Mouse (Mus musculus): ENCODE measurements at regions not wholly inside any gene's neighbourhood (a gene's known extent, or its start where the extent isn't known, plus 50 kb on each side); places are given as distances from the start of the nearest gene placed in this dataset.
"Not testable (repeated sequence)": the region's sequence is repeated elsewhere in the genome, so short reads cannot be mapped to it uniquely, and the experiment has no call there.

GRCm38 (mm10) chr2:108825981-108826380 lies 454.6 kb upstream of the Kif18a start:
- H3K27me3 ChIP-seq (ENCODE audit: insufficient read depth, low read length), result no peaks in the 10 kb centered on the region
- TF ChIP-seq CTCF (conservative IDR thresholded peaks at IDR 0.05; ENCODE audit: low read length) (no peak), NANOG (IDR thresholded peaks at IDR 0.05; ENCODE audit: borderline replicate concordance, low read length) (no peak), POU5F1 (IDR thresholded peaks at IDR 0.05; ENCODE audit: borderline replicate concordance, low read length) (no peak)
- no peak overlapping the region for H3K4me3 ChIP-seq (replicated peaks; ENCODE audit: low read length)
- no peaks in the 10 kb centered on the region for H3K4me1 ChIP-seq (replicated peaks; ENCODE audit: low read depth, low read length)
- H3K36me3 ChIP-seq (ENCODE audit: insufficient read depth, low read length), result no peaks in the 10 kb centered on the region
- H3K9me3 ChIP-seq (ENCODE audit: low read length), result no peaks in the 10 kb centered on the region

DNA sequence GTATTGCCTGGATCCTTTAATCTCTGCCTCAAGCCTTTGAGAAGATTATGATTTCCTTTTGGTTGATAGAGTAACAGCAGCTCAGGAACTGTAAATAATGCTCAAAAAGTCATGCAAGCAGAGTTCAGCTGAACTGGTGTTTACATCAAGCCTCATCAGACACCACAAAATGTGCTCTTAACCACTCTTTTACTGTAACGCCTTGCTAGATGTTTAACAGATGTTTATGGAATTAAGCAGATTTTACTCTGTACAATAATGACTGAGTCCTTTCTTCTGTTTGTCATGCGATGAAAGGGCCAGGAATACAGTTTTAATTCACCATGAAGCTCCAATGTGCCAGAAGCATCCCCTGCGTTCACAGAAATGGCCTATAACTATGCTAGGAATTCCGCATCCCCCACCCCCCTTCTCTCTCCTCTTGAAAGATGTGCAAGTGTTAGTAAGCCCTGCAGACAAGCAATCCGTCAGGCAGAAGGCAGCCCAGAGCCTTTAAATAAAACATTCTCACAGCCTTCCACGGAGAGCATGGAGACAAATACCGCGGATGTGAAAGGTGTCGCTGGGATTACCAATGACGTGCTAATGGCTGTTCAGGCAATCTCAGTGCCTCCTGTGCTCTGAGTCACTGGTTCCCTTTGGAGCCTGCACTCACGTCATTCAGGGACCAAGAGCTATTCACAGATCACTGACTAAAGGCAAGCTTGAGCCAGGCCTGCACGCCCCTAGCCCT lies 453.3 kb upstream of the Kif18a start:
- TF ChIP-seq NANOG (IDR thresholded peaks at IDR 0.05; ENCODE audit: borderline replicate concordance, low read length), result no peak
- no peak for TF ChIP-seq POU5F1 (IDR thresholded peaks at IDR 0.05; ENCODE audit: borderline replicate concordance, low read length)
- no peak for TF ChIP-seq CTCF (conservative IDR thresholded peaks at IDR 0.05; ENCODE audit: low read length)
- Histone ChIP-seq H3K9me3 (ENCODE audit: low read length) (no peaks in the 10 kb centered on the region), H3K4me3 (replicated peaks; ENCODE audit: low read length) (no peak overlapping the region), H3K4me1 (replicated peaks; ENCODE audit: low read depth, low read length) (no peaks in the 10 kb centered on the region), H3K27me3 (ENCODE audit: insufficient read depth, low read length) (no peaks in the 10 kb centered on the region), H3K36me3 (ENCODE audit: insufficient read depth, low read length) (no peaks in the 10 kb centered on the region)

DNA sequence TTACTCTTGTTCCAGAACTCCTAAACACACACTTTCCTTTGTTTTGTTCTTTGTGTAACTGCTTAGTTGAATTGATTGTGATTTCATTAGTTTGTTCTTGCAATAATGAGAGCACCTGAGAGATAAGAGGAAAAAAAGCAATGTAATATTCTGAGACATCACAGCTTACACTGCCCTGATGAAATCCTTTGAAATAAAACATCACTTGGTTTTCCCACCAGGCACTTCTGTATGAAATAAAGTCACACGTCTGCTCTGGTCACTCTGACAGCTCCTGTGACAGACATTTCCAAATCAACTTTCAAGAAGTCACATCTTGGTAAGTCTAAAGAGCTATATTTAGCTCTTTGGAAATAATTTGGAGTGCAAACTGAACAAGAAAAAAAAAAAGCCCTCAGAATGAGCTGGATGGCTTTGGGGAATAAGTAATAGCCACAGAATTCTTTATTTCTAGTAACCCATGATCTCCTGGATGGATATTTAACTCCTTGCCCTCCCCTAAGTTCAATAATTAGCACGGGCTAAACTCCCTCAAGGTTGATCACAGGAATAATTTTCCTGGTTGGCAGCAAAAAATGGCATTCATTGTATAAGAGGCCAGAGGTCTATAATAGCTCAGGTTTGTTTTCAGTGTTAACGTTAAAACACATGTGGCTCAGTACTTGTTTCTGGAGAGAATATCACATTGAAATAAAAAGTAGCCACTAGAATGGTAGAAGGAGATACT lies 452.4 kb upstream of the Kif18a start:
- H3K36me3 ChIP-seq (ENCODE audit: insufficient read depth, low read length), result no peaks in the 10 kb centered on the region
- TF ChIP-seq NANOG (IDR thresholded peaks at IDR 0.05; ENCODE audit: borderline replicate concordance, low read length), result no peak
- no peak for TF ChIP-seq POU5F1 (IDR thresholded peaks at IDR 0.05; ENCODE audit: borderline replicate concordance, low read length)
- no peak for TF ChIP-seq CTCF (conservative IDR thresholded peaks at IDR 0.05; ENCODE audit: low read length)
- no peaks in the 10 kb centered on the region for H3K27me3 ChIP-seq (ENCODE audit: insufficient read depth, low read length)
- H3K4me3 ChIP-seq (replicated peaks; ENCODE audit: low read length), result no peak overlapping the region
- no peaks in the 10 kb centered on the region for H3K4me1 ChIP-seq (replicated peaks; ENCODE audit: low read depth, low read length)
- no peaks in the 10 kb centered on the region for H3K9me3 ChIP-seq (ENCODE audit: low read length)

- H3K27me3 ChIP-seq (ENCODE audit: insufficient read depth, low read length); H3K4me3 ChIP-seq (replicated peaks; ENCODE audit: low read length); H3K36me3 ChIP-seq (ENCODE audit: insufficient read depth, low read length); H3K4me1 ChIP-seq (replicated peaks; ENCODE audit: low read depth, low read length): not testable (repeated sequence)
- peak; percentile 51; the same call in 1 of the 2 replicates for TF ChIP-seq POU5F1 (IDR thresholded peaks at IDR 0.05; ENCODE audit: borderline replicate concordance, low read length)
- TF ChIP-seq NANOG (IDR thresholded peaks at IDR 0.05; ENCODE audit: borderline replicate concordance, low read length), result peak; percentile 97
- peaks cover 39% of the 10 kb centered on the region for H3K9me3 ChIP-seq (ENCODE audit: low read length)
Measured at GRCm38 (mm10) chr2:108843855-108844254, 436.7 kb upstream of the Kif18a start.

- Histone ChIP-seq H3K9me3 (ENCODE audit: low read length) (peaks cover 29% of the 10 kb centered on the region), H3K27me3 (ENCODE audit: insufficient read depth, low read length) (no peaks in the 10 kb centered on the region), H3K36me3 (ENCODE audit: insufficient read depth, low read length) (no peaks in the 10 kb centered on the region), H3K4me1 (replicated peaks; ENCODE audit: low read depth, low read length) (no peaks in the 10 kb centered on the region), H3K4me3 (replicated peaks; ENCODE audit: low read length) (no peak overlapping the region)
- no peak for TF ChIP-seq CTCF (conservative IDR thresholded peaks at IDR 0.05; ENCODE audit: low read length)
- TF ChIP-seq NANOG (IDR thresholded peaks at IDR 0.05; ENCODE audit: borderline replicate concordance, low read length), result no peak
- no peak for TF ChIP-seq POU5F1 (IDR thresholded peaks at IDR 0.05; ENCODE audit: borderline replicate concordance, low read length)
Measured at GRCm38 (mm10) chr2:108848051-108848450, 432.5 kb upstream of the Kif18a start.

DNA sequence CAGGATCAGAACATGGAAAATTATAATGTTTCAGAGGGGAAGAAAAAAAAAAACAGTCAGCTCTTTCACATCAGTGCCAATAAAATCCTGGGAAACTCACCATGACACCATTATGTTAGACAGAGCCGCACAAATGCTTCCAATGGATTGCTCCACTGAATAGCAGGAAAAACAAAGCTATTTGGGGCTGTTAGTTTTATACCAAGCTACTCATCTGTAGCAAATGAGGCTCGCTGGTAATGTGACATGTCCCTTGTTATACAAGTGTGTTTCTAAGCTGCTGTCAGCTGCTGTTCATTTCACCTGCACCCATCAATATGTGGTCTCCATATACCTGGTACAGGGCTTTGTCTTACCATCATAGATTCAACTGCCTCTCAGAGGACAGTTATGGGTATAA lies 426.1 kb upstream of the Kif18a start:
- Histone ChIP-seq H3K36me3 (ENCODE audit: insufficient read depth, low read length) (no peaks in the 10 kb centered on the region), H3K4me3 (replicated peaks; ENCODE audit: low read length) (no peak overlapping the region), H3K27me3 (ENCODE audit: insufficient read depth, low read length) (no peaks in the 10 kb centered on the region), H3K4me1 (replicated peaks; ENCODE audit: low read depth, low read length) (no peaks in the 10 kb centered on the region), H3K9me3 (ENCODE audit: low read length) (no peaks in the 10 kb centered on the region)
- TF ChIP-seq NANOG (IDR thresholded peaks at IDR 0.05; ENCODE audit: borderline replicate concordance, low read length) (no peak), CTCF (conservative IDR thresholded peaks at IDR 0.05; ENCODE audit: low read length) (no peak), POU5F1 (IDR thresholded peaks at IDR 0.05; ENCODE audit: borderline replicate concordance, low read length) (no peak)

GRCm38 (mm10) chr2:108877141-108877540 lies 403.4 kb upstream of the Kif18a start:
- no peak overlapping the region for H3K4me3 ChIP-seq (replicated peaks; ENCODE audit: low read length)
- TF ChIP-seq POU5F1 (IDR thresholded peaks at IDR 0.05; ENCODE audit: borderline replicate concordance, low read length), result no peak
- TF ChIP-seq CTCF (conservative IDR thresholded peaks at IDR 0.05; ENCODE audit: low read length), result peak; percentile 26
- H3K27me3 ChIP-seq (ENCODE audit: insufficient read depth, low read length), result no peaks in the 10 kb centered on the region
- no peaks in the 10 kb centered on the region for H3K9me3 ChIP-seq (ENCODE audit: low read length)
- H3K4me1 ChIP-seq (replicated peaks; ENCODE audit: low read depth, low read length), result no peaks in the 10 kb centered on the region
- H3K36me3 ChIP-seq (ENCODE audit: insufficient read depth, low read length), result no peaks in the 10 kb centered on the region

DNA sequence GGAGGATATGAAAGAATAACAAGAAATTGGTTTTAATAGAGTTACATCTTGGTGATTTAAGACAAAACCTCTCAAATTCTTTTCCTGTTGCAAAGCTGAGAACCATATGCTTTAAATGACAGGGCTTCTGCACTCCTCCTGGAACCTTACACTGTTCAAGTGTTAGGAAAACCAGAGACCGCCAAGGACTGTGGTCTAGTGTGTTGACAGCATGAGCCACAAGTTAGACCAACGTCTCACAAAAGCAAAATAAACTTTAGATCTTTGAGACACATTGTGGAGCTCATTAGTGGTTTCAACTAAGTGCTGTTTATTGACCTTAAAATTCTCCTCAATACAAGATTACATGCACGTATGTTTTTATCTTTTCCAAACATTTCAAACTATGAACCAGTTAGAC lies 402.9 kb upstream of the Kif18a start:
- no peaks in the 10 kb centered on the region for H3K9me3 ChIP-seq (ENCODE audit: low read length)
- no peaks in the 10 kb centered on the region for H3K4me1 ChIP-seq (replicated peaks; ENCODE audit: low read depth, low read length)
- no peak overlapping the region for H3K4me3 ChIP-seq (replicated peaks; ENCODE audit: low read length)
- H3K36me3 ChIP-seq (ENCODE audit: insufficient read depth, low read length), result no peaks in the 10 kb centered on the region
- H3K27me3 ChIP-seq (ENCODE audit: insufficient read depth, low read length), result no peaks in the 10 kb centered on the region
- TF ChIP-seq POU5F1 (IDR thresholded peaks at IDR 0.05; ENCODE audit: borderline replicate concordance, low read length) (no peak), NANOG (IDR thresholded peaks at IDR 0.05; ENCODE audit: borderline replicate concordance, low read length) (no peak), CTCF (conservative IDR thresholded peaks at IDR 0.05; ENCODE audit: low read length) (no peak)

All from E14TG2a.4 (cell line).